Mouse (Mus musculus): ENCODE measurements at regions not wholly inside any gene's neighbourhood (a gene's known extent, or its start where the extent isn't known, plus 50 kb on each side); places are given as distances from the start of the nearest gene placed in this dataset.
"Not testable (repeated sequence)": the region's sequence is repeated elsewhere in the genome, so short reads cannot be mapped to it uniquely, and the experiment has no call there.

GRCm38 (mm10) chr6:3191695-3192423, 207.5 kb downstream of the Samd9l start:
- TF ChIP-seq CTCF (IDR thresholded peaks at IDR 0.05; ENCODE audit: extremely low read depth, insufficient read length, insufficient replicate concordance, low read depth, low read length); POLR2A (IDR thresholded peaks at IDR 0.05; ENCODE audit: low read depth, low read length): not testable (repeated sequence)

Data from small intestine, adult 2 months (tissue).